Mouse (Mus musculus) limb, embryonic 13.5 days (tissue): ENCODE data around the gene Nudt22. TPM values are rescaled to one million over a fixed set of nuclear protein-coding genes. Genes with fewer than 3 reads are reported as not detected.

ENCODE experiments used
- ATAC-seq: fragments of 200-750 bp; cut with Nextera tagmentation; 2 replicates; pipeline ENCODE4 v1.8.0; 2017; ENCODE audit warnings: low read depth, moderate number of reproducible peaks, moderate TSS enrichment; ENCODE audit not compliant: low FRiP score
- H3K27ac ChIP-seq: fragments of 300-500 bp; sonication (generic); 2 replicates; pipeline ENCODE4 v1.5.1; 2015; ENCODE audit warnings: inconsistent platforms, mild to moderate bottlenecking, moderate library complexity
- H3K27me3 ChIP-seq: fragments of 300-500 bp; sonication (generic); 2 replicates; pipeline ENCODE4 v1.6.1; 2015; ENCODE audit warnings: mild to moderate bottlenecking, inconsistent platforms
- H3K36me3 ChIP-seq: fragments of 300-500 bp; sonication (generic); 2 replicates; pipeline ENCODE4 v1.6.1; 2015; ENCODE audit warnings: inconsistent platforms, mild to moderate bottlenecking, moderate library complexity
- H3K4me1 ChIP-seq: fragments of 300-500 bp; sonication (generic); 2 replicates; pipeline ENCODE4 v1.6.1; 2015; ENCODE audit warnings: inconsistent platforms
- H3K4me2 ChIP-seq: fragments of 300-500 bp; sonication (generic); replicated peaks from 2 replicates; pipeline ENCODE4 v1.6.1; 2015; ENCODE audit warnings: inconsistent platforms, mild to moderate bottlenecking, moderate library complexity
- H3K4me3 ChIP-seq: fragments of 300-500 bp; sonication (generic); 2 replicates; pipeline ENCODE4 v1.5.1; 2015; ENCODE audit warnings: moderate library complexity, mild to moderate bottlenecking, inconsistent platforms
- H3K9ac ChIP-seq: fragments of 300-500 bp; sonication (generic); 2 replicates; pipeline ENCODE4 v1.6.1; 2015; ENCODE audit warnings: mild to moderate bottlenecking, inconsistent platforms
- H3K9me3 ChIP-seq: fragments of 300-500 bp; sonication (generic); 2 replicates; pipeline ENCODE4 v1.6.1; 2016; ENCODE audit warnings: inconsistent platforms
- WGBS: fragments of 180-500 bp; shearing (Covaris S2); methylation state at CpG from one replicate; pipeline ENCODE4 v1.1.7; 2015; 5-methylcytosine and 5-hydroxymethylcytosine counted together
- polyA plus RNA-seq: library from polyadenylated mRNA; unstranded; fragments of >200 nt; fragmentation: Nextera tagmentation; extraction: Ambion mirVana; gene quantifications from 2 replicates; pipeline ENCODE4 v1.2.1, GENCODE M21; 2015

Gene Nudt22
- polyA plus RNA-seq, 1 experiment from 2014 or later, result 24.0 TPM

GRCm38 (mm10) chr19:6951381-6951968 lies 44.4 kb downstream of the Nudt22 start:
- Histone ChIP-seq H3K27me3 (no peaks in the 10 kb centered on the region), H3K9me3 (no peaks in the 10 kb centered on the region), H3K4me2 (peak overlapping the region; percentile 97), H3K27ac (peak overlapping the region; percentile 95), H3K9ac (peak overlapping the region; percentile 84), H3K4me1 (peaks cover 19% of the 10 kb centered on the region), H3K36me3 (peaks cover 36% of the 10 kb centered on the region), H3K4me3 (peak overlapping the region; percentile 69)
- under 1% methylated on average over 35 of the region's 35 CpGs for WGBS
- ATAC-seq, result peak; percentile 83

- peaks cover 19% of the 10 kb centered on the region for H3K4me1 ChIP-seq
- peak; percentile 31 for ATAC-seq
- H3K27me3 ChIP-seq, result no peaks in the 10 kb centered on the region
- H3K4me3 ChIP-seq, result peak overlapping the region; percentile 69
- WGBS, result under 1% methylated on average over 28 of the region's 28 CpGs
- peak overlapping the region; percentile 95 for H3K27ac ChIP-seq
- H3K9ac ChIP-seq, result peak overlapping the region; percentile 84
- peak overlapping the region; percentile 97 for H3K4me2 ChIP-seq
- no peaks in the 10 kb centered on the region for H3K9me3 ChIP-seq
- H3K36me3 ChIP-seq, result peaks cover 34% of the 10 kb centered on the region
These were observed 45.2 kb downstream of the Nudt22 start for GRCm38 (mm10) chr19:6950613-6951153.

- peaks cover 19% of the 10 kb centered on the region for H3K4me1 ChIP-seq
- H3K9ac ChIP-seq, result peak overlapping the region; percentile 84
- H3K27me3 ChIP-seq, result no peaks in the 10 kb centered on the region
- no peaks in the 10 kb centered on the region for H3K9me3 ChIP-seq
- peak overlapping the region; percentile 97 for H3K4me2 ChIP-seq
- H3K4me3 ChIP-seq, result peak overlapping the region; percentile 69
- no peak for ATAC-seq
- H3K27ac ChIP-seq, result peak overlapping the region; percentile 95
- WGBS, result 70% methylated on average over 5 of the region's 5 CpGs
- peaks cover 31% of the 10 kb centered on the region for H3K36me3 ChIP-seq
These were observed 46.0 kb downstream of the Nudt22 start for GRCm38 (mm10) chr19:6949951-6950350.

- Histone ChIP-seq H3K9me3 (no peaks in the 10 kb centered on the region), H3K36me3 (peaks cover 27% of the 10 kb centered on the region), H3K4me2 (peak overlapping the region; percentile 97; the same call in 1 of the 2 replicates), H3K27ac (no peak overlapping the region), H3K9ac (no peak overlapping the region; the same call in 1 of the 2 replicates), H3K27me3 (no peaks in the 10 kb centered on the region), H3K4me1 (peaks cover 19% of the 10 kb centered on the region), H3K4me3 (0 out of 2 replicates have a peak overlapping the region, but pooled peaks have one; percentile 5)
- 92% methylated on average over 5 of the region's 5 CpGs for WGBS
- ATAC-seq, result no peak
These were observed 46.4 kb downstream of the Nudt22 start for GRCm38 (mm10) chr19:6949532-6949931.

GRCm38 (mm10) chr19:6948186-6948585 lies 47.7 kb downstream of the Nudt22 start:
- peaks cover 16% of the 10 kb centered on the region for H3K36me3 ChIP-seq
- H3K9ac ChIP-seq, result no peak overlapping the region
- H3K4me1 ChIP-seq, result peaks cover 23% of the 10 kb centered on the region
- no peaks in the 10 kb centered on the region for H3K9me3 ChIP-seq
- no peak overlapping the region for H3K4me2 ChIP-seq
- no peak overlapping the region for H3K4me3 ChIP-seq
- no peak for ATAC-seq
- H3K27me3 ChIP-seq, result no peaks in the 10 kb centered on the region
- 81% methylated on average over 4 of the region's 4 CpGs for WGBS
- H3K27ac ChIP-seq, result no peak overlapping the region

- H3K4me3 ChIP-seq, result no peak overlapping the region
- H3K9me3 ChIP-seq, result no peaks in the 10 kb centered on the region
- peaks cover 16% of the 10 kb centered on the region for H3K36me3 ChIP-seq
- no peak overlapping the region for H3K4me2 ChIP-seq
- no peak overlapping the region for H3K9ac ChIP-seq
- no peak overlapping the region for H3K27ac ChIP-seq
- H3K27me3 ChIP-seq, result no peaks in the 10 kb centered on the region
- no peak for ATAC-seq
- 43% methylated on average over 4 of the region's 4 CpGs for WGBS
- H3K4me1 ChIP-seq, result peaks cover 23% of the 10 kb centered on the region
These were observed 48.2 kb downstream of the Nudt22 start for GRCm38 (mm10) chr19:6947742-6948141.

GRCm38 (mm10) chr19:6943709-6944108 lies 52.2 kb downstream of the Nudt22 start:
- peaks cover 24% of the 10 kb centered on the region for H3K4me1 ChIP-seq
- no peak overlapping the region for H3K4me2 ChIP-seq
- 89% methylated on average over 6 of the region's 6 CpGs for WGBS
- no peak overlapping the region for H3K4me3 ChIP-seq
- H3K36me3 ChIP-seq, result peaks cover 11% of the 10 kb centered on the region
- no peak for ATAC-seq
- no peak overlapping the region for H3K27ac ChIP-seq
- no peaks in the 10 kb centered on the region for H3K27me3 ChIP-seq
- H3K9ac ChIP-seq, result no peak overlapping the region
- no peaks in the 10 kb centered on the region for H3K9me3 ChIP-seq

Other genes starting within 250 kb of the Nudt22 start
- gene Rps6ka4, start 155.5 kb downstream of the Nudt22 start, polyA plus RNA-seq, result 20.7 and 21.4 TPM in 2 replicates
- gene Ccdc88b, start 137.9 kb downstream of the Nudt22 start, polyA plus RNA-seq, result 1.1 and 1.2 TPM in 2 replicates
- gene Trmt112, start 86.4 kb downstream of the Nudt22 start, polyA plus RNA-seq, result 165 and 176 TPM in 2 replicates
- 223 and 235 TPM in 2 replicates for gene Prdx5, start 86.0 kb downstream of the Nudt22 start, polyA plus RNA-seq
- gene Esrra, start 74.3 kb downstream of the Nudt22 start, polyA plus RNA-seq, result 8.3 and 8.5 TPM in 2 replicates
- 2.2 and 3.0 TPM in 2 replicates for gene Catsperz, start 70.7 kb downstream of the Nudt22 start, polyA plus RNA-seq
- gene Kcnk4, start 61.6 kb downstream of the Nudt22 start, polyA plus RNA-seq, result 0.49 and 0.85 TPM in 2 replicates
- 73.4 and 87.0 TPM in 2 replicates for gene Bad, start 54.3 kb downstream of the Nudt22 start, polyA plus RNA-seq
- gene Gpr137, start 53.6 kb downstream of the Nudt22 start, polyA plus RNA-seq, result 28.6 and 33.0 TPM in 2 replicates
- gene Ppp1r14b, start 21.1 kb downstream of the Nudt22 start, polyA plus RNA-seq, result 151 and 168 TPM in 2 replicates
- gene Plcb3, start 19.6 kb downstream of the Nudt22 start, polyA plus RNA-seq, result 36.8 and 40.0 TPM in 2 replicates
- 84.5 and 89.3 TPM in 2 replicates for gene Fkbp2, start 15.6 kb downstream of the Nudt22 start, polyA plus RNA-seq
- gene Vegfb, start 8.5 kb downstream of the Nudt22 start, polyA plus RNA-seq, result 53.6 and 59.6 TPM in 2 replicates
- gene Dnajc4, start 3.5 kb downstream of the Nudt22 start, polyA plus RNA-seq, result 22.2 and 25.9 TPM in 2 replicates
- gene Trpt1, start within 50 bp of the Nudt22 start, polyA plus RNA-seq, result 11.9 and 13.6 TPM in 2 replicates
- 7.6 and 8.4 TPM in 2 replicates for gene Fermt3, start 23.4 kb upstream of the Nudt22 start, polyA plus RNA-seq
- gene Stip1, start 43.9 kb upstream of the Nudt22 start, polyA plus RNA-seq, result 241 and 278 TPM in 2 replicates
- 12.3 and 13.3 TPM in 2 replicates for gene Macrod1, start 60.7 kb upstream of the Nudt22 start, polyA plus RNA-seq
- gene Flrt1, start 109.6 kb upstream of the Nudt22 start, polyA plus RNA-seq, result 7.7 and 8.1 TPM in 2 replicates
- 226 and 229 TPM in 2 replicates for gene Otub1, start 210.2 kb upstream of the Nudt22 start, polyA plus RNA-seq
- gene Cox8a, start 221.5 kb upstream of the Nudt22 start, polyA plus RNA-seq, result 734 and 747 TPM in 2 replicates
- 58.0 and 60.1 TPM in 2 replicates for gene Naa40, start 245.1 kb upstream of the Nudt22 start, polyA plus RNA-seq